Mouse (Mus musculus): ENCODE measurements around the gene Rps6kb2. TPM values are rescaled to one million over a fixed set of nuclear protein-coding genes. Genes with fewer than 3 reads are reported as not detected.
A peak's percentile ranks its signal among the peaks of the same experiment; 100 is the strongest.

Gene Rps6kb2
- polyA plus RNA-seq, 1 experiment from 2014 or later, result 63.3 TPM

DNA sequence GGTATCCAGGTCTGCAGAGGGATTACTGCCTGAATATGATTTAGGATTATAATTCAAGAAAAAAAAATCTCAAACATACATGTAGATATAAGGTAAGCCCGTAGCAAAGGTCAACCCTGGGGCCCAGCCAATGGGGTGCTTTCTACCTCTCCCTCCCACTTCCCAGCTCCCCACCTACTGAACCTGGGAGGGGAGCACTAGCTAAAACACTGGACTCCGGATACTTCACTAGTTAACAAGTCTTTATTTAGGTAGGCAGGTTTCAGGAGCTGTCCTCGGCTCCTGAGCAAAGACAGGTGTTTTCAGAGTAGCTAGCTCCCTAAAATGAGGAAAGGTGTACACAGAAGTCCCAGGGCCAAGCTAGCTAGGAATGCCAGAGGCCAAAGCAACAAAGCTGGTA lies 946 bp upstream of the Rps6kb2 start:
- Histone ChIP-seq H3K9ac (replicated peaks) (no peak overlapping the region), H3K27me3 (no peaks in the 10 kb centered on the region), H3K9me3 (no peaks in the 10 kb centered on the region), H3K4me1 (peaks cover 14% of the 10 kb centered on the region), H3K36me3 (peaks cover 18% of the 10 kb centered on the region), H3K4me3 (no peak overlapping the region), H3K4me2 (replicated peaks) (no peak overlapping the region), H3K27ac (replicated peaks) (peak overlapping the region; percentile 78; the same call in 1 of the 2 replicates)
- ATAC-seq (ENCODE audit: low FRiP score, low read depth), result no peak
- WGBS, result 83% methylated on average over 3 of the region's 3 CpGs

DNA sequence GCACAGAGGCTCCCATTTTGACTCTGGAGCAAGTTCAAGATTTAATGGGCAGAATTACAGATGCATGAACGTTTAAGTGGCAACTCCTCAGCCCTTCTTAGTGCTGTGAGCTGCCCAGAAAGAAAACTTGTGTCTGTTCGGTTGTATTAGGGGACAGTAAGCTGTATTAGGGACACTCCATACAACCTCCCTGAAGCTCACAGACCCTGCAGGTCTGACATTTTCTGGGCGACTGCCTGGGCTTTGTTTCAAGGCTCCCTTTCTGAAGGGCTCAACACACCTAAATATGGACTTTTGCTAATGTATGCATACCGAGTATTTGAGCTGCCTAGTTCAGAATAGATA lies 361 bp upstream of the Rps6kb2 start:
- ATAC-seq (ENCODE audit: low FRiP score, low read depth), result peak; percentile 50
- Histone ChIP-seq H3K4me1 (peaks cover 14% of the 10 kb centered on the region), H3K4me3 (peak overlapping the region; percentile 69), H3K27me3 (no peaks in the 10 kb centered on the region), H3K4me2 (replicated peaks) (peak overlapping the region; percentile 95), H3K27ac (replicated peaks) (peak overlapping the region; percentile 78), H3K9ac (replicated peaks) (peak overlapping the region; percentile 34; the same call in 1 of the 2 replicates), H3K9me3 (no peaks in the 10 kb centered on the region), H3K36me3 (peaks cover 24% of the 10 kb centered on the region)
- WGBS, result 36% methylated on average over 4 of the region's 4 CpGs

DNA sequence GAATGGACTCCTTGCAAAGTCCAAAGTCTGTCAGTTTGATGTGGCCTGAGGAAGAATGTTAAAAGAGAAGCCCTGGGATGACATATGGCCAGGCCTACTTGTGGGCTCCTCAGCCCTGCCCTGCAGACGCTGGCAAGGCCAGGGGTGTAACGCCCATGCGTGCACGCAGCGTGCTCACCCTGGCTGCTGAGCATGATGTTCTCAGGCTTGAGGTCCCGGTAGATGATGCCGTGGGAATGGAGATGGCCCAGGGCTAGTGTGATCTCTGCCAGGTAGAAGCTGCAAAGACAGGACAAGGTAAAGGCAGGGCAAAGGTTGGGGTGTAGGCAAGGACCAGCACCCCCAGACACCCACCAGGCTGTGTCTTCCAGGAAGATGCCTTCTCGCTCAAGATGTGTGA lies 4.1 kb downstream of the Rps6kb2 start:
- ATAC-seq (ENCODE audit: low FRiP score, low read depth), result no peak
- Histone ChIP-seq H3K4me2 (replicated peaks) (no peak overlapping the region), H3K4me3 (no peak overlapping the region), H3K27ac (replicated peaks) (no peak overlapping the region), H3K4me1 (peaks cover 14% of the 10 kb centered on the region), H3K27me3 (no peaks in the 10 kb centered on the region), H3K36me3 (peaks cover 54% of the 10 kb centered on the region), H3K9ac (replicated peaks) (no peak overlapping the region), H3K9me3 (no peaks in the 10 kb centered on the region)
- WGBS, result 97% methylated on average over 8 of the region's 8 CpGs

DNA sequence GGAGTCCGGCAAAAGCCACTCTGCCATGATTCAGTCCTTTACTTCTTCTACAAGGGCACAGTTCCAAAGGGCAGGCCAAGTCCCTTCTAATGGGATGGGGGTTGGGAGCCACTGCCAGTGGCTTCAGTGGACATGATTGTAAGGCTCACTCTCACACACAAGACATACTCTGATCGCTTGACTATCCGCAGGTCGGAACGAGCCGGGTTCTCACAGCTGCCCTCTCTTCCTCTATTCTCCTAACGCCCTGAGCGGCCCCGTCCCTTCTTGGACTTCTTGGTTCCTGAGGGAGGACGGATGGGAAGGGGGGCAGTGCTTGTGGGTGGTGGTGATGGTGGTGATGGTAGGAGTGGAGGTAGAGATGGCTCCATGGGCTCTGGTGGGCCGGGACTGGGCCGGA lies 6.4 kb downstream of the Rps6kb2 start:
- Histone ChIP-seq H3K4me2 (replicated peaks) (no peak overlapping the region), H3K4me1 (no peaks in the 10 kb centered on the region; the same call in 1 of the 2 replicates), H3K27me3 (no peaks in the 10 kb centered on the region), H3K27ac (replicated peaks) (no peak overlapping the region), H3K36me3 (peaks cover 69% of the 10 kb centered on the region), H3K9me3 (no peaks in the 10 kb centered on the region), H3K4me3 (no peak overlapping the region), H3K9ac (replicated peaks) (no peak overlapping the region)
- no peak for ATAC-seq (ENCODE audit: low FRiP score, low read depth)
- 89% methylated on average over 12 of the region's 12 CpGs for WGBS

DNA sequence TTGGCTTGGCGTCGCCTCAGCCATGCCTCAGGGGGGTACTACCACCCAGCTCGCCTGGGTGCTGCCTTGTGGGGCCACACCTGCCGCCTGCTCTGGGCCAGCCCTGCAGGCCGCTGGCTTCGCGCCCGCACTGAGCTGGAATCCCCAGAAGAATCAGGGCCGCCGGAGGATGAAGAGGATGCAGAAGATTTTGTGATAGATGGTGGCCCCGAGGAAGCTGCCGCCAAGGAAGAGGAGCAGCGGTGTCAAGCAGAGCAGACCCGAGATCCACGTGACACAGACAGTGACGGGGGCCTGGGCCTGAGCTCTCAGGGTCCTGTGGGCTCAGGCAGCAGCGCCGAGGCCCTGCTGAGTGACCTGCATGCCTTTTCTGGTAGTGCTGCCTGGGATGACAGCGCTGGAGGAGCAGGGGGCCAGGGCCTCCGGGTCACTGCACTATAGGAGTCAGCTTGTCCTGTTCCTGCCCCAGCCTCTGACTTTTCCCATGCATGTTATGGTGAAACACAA lies 7.0 kb downstream of the Rps6kb2 start:
- Histone ChIP-seq H3K4me2 (replicated peaks) (no peak overlapping the region), H3K9ac (replicated peaks) (0 out of 2 replicates have a peak overlapping the region, but pooled peaks have one; percentile 0), H3K36me3 (peaks cover 67% of the 10 kb centered on the region), H3K4me3 (no peak overlapping the region), H3K4me1 (no peaks in the 10 kb centered on the region; the same call in 1 of the 2 replicates), H3K27me3 (no peaks in the 10 kb centered on the region), H3K9me3 (no peaks in the 10 kb centered on the region), H3K27ac (replicated peaks) (no peak overlapping the region)
- ATAC-seq (ENCODE audit: low FRiP score, low read depth), result no peak
- 74% methylated on average over 20 of the region's 20 CpGs for WGBS

DNA sequence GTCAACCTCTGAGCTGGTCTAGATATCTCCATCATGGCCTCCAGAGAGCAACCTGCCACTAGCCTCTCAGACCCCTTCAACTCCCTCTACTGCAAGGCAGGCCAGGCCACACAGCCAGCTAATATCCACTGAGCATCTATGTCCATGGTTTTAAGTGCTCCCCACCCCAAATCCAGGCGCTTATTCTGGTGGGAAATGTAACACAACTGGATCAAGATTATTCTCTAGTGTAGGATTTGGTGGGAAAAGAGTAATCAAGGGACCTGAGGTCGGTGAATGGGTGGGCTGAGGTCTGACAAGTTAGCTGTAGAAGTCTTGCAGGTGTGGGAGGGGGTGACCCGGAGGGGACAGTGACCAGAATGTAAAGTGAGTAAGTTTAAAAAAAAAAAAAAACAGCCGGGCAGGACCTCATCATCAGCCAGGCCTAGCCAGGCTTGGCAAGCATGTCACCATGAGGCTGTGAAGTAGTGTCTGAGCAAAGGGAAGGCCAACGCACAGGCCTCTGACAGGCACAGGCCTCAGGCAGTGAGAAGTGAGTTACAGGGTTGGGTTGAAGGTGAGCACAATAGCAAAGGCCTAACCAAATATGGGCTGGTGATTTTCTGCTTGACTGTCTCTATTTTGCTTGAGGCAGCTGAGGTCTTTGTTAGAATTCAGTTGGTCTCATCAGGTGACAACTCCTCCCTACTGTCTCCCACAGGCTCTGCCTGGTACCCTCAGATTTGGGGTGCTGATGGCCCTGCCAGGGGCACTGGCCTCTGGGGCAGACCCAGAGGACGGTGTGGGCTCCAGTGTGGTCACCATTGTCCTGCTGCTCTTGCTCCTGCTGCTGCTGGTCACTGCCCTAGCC lies 7.7 kb downstream of the Rps6kb2 start:
- ATAC-seq (ENCODE audit: low FRiP score, low read depth), result no peak
- Histone ChIP-seq H3K9me3 (no peaks in the 10 kb centered on the region), H3K27ac (replicated peaks) (peak overlapping the region; percentile 43; the same call in 1 of the 2 replicates), H3K4me1 (no peaks in the 10 kb centered on the region; the same call in 1 of the 2 replicates), H3K36me3 (peaks cover 68% of the 10 kb centered on the region), H3K4me2 (replicated peaks) (no peak overlapping the region), H3K4me3 (no peak overlapping the region), H3K9ac (replicated peaks) (no peak overlapping the region), H3K27me3 (no peaks in the 10 kb centered on the region)
- 73% methylated on average over 6 of the region's 6 CpGs for WGBS

DNA sequence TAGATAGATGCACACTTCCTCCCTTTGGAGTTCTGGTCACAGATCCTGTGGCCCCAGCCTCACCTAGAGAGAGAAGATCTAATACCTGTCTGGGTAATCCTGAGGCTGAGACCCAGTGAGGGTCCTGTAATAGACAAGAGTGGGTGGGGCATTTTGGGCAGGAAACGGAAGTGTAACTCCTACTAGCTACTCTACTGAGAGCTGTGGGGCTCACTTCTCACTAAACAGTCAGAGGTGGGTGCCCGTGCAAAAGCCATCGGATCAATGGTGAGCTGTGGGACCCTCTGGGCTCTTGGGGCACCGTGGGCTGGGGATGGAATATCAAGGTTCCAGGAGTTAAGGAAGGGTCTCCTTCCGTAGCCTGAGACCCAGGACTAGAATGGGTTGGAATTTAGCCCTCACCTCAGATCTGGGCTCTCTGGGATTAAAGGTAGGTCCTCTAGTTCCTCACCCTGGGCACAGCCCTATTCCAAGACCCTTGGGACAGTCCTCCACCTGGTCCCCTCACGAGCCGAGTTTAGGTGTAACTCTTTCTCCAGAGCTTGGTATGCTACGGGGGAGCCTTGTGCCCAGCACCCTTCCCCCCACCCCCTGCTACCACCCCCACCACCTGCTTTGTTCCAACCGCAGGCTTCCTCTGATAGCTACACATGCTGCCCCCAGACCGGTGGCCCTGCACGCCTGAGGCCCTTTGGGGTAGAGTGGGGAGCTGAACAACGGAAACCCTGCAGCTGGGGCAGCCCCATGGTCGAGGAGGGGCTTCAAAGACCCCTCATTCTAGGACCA lies 8.5 kb downstream of the Rps6kb2 start:
- WGBS, result 78% methylated on average over 13 of the region's 13 CpGs
- peaks cover 68% of the 10 kb centered on the region for H3K36me3 ChIP-seq
- peaks cover 5% of the 10 kb centered on the region for H3K4me1 ChIP-seq
- no peak overlapping the region for H3K27ac ChIP-seq (replicated peaks)
- ATAC-seq (ENCODE audit: low FRiP score, low read depth), result no peak
- H3K9ac ChIP-seq (replicated peaks), result no peak overlapping the region
- no peaks in the 10 kb centered on the region for H3K27me3 ChIP-seq
- H3K9me3 ChIP-seq, result no peaks in the 10 kb centered on the region
- no peak overlapping the region for H3K4me2 ChIP-seq (replicated peaks)
- no peak overlapping the region for H3K4me3 ChIP-seq

DNA sequence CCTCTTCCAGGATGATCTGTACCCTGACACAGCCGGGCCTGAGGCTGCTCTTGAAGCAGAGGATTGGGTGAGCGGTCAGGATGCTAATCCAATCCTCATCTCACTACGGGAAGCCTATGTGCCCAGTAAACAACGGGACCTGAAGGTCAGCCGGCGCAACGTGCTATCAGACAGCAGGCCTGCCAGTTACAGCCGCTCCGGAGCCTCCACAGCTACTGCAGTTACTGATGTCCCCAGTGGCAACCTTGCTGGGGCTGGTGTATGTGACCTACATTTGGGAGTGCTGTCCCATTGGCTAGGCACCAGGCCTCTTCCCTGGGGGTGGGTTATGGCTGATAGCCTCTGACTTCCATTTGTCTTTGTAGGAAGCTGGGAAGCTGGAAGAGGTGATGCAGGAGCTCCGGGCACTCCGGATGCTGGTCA lies 9.9 kb downstream of the Rps6kb2 start, which contains the start of gene Ptprcap:
Ptprcap (plus strand) TSS at position 373 of the 423 bp plus-strand sequence.
- WGBS, result 68% methylated on average over 11 of the region's 11 CpGs
- 0 out of 2 replicates have a peak within 1 kb of the TSS, but pooled peaks have one; percentile 22 for H3K27ac ChIP-seq (replicated peaks)
- no peaks in the 10 kb centered on the region for H3K9me3 ChIP-seq
- no peak within 1 kb of the TSS for H3K4me2 ChIP-seq (replicated peaks)
- no peaks in the 10 kb centered on the region for H3K27me3 ChIP-seq
- H3K4me1 ChIP-seq, result peaks cover 14% of the 10 kb centered on the region
- peaks cover 54% of the 10 kb centered on the region for H3K36me3 ChIP-seq
- H3K4me3 ChIP-seq, result no peak within 1 kb of the TSS
- ATAC-seq (ENCODE audit: low FRiP score, low read depth), result no peak
- H3K9ac ChIP-seq (replicated peaks), result no peak within 1 kb of the TSS

DNA sequence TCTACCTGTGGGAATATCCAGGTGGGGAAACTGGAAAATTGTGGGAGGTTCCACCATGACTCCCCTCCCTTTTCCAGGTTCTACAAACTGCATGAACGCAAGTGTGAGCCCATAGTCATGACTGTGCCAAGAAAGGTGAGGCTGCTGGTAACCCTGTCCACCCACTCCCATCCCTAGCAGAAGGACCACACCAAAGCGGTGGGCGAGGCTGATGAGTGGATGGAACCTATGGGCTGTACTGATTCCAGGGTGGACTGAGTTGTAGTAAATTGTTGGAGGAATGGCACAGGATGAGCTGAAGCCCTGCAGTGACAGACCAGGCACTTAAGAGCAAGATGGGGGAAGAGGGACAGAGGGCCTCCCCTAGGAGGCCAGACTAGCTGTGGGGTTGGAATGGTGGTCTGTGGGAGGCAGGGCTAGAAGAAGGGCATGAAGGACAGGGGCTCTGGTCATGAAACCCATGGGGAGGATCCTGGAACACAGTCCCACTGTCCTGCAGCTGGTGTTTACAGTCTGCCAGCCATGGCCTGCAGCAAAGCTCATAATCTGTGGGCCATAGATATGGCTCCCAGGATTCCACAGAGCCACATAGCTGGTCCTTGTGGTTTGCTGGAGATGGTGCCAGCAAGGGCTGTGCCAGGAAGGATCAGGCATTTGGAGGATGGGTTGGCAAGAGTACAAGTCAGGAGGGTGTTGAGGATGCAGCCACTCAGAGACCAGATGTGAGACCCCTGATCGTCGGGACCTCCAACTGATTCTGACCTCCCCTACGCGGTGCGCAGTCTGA lies 10.5 kb downstream of the Rps6kb2 start:
- no peaks in the 10 kb centered on the region for H3K9me3 ChIP-seq
- no peak overlapping the region for H3K27ac ChIP-seq (replicated peaks)
- peaks cover 21% of the 10 kb centered on the region for H3K4me1 ChIP-seq
- H3K4me2 ChIP-seq (replicated peaks), result no peak overlapping the region
- no peak for ATAC-seq (ENCODE audit: low FRiP score, low read depth)
- 87% methylated on average over 8 of the region's 8 CpGs for WGBS
- no peaks in the 10 kb centered on the region for H3K27me3 ChIP-seq
- no peak overlapping the region for H3K9ac ChIP-seq (replicated peaks)
- peaks cover 48% of the 10 kb centered on the region for H3K36me3 ChIP-seq
- no peak overlapping the region for H3K4me3 ChIP-seq

DNA sequence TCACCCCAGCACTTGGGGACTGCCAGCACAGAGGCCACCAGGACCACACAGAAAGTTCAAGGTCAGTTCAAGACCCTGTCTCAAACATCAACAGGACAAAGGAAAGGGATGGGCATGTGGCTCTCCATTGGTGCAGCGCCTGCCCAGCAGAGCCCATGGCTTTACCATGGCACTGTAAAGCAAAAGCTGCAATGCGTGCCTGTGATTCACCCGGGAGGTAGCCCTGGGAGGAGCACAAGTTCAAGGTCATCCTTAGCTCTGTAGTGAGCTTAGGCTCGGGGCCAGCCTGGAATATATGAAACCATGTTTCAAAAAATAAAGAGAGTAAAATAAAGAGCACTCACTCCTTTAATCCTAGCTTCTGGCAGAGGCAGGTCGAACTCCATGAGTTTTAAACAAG lies 11.3 kb downstream of the Rps6kb2 start:
- no peak overlapping the region for H3K4me3 ChIP-seq
- H3K4me2 ChIP-seq (replicated peaks), result no peak overlapping the region
- 93% methylated on average over 5 of the region's 5 CpGs for WGBS
- no peak for ATAC-seq (ENCODE audit: low FRiP score, low read depth)
- H3K4me1 ChIP-seq, result peaks cover 22% of the 10 kb centered on the region
- no peaks in the 10 kb centered on the region for H3K9me3 ChIP-seq
- no peak overlapping the region for H3K27ac ChIP-seq (replicated peaks)
- H3K27me3 ChIP-seq, result no peaks in the 10 kb centered on the region
- peaks cover 41% of the 10 kb centered on the region for H3K36me3 ChIP-seq
- no peak overlapping the region for H3K9ac ChIP-seq (replicated peaks)

DNA sequence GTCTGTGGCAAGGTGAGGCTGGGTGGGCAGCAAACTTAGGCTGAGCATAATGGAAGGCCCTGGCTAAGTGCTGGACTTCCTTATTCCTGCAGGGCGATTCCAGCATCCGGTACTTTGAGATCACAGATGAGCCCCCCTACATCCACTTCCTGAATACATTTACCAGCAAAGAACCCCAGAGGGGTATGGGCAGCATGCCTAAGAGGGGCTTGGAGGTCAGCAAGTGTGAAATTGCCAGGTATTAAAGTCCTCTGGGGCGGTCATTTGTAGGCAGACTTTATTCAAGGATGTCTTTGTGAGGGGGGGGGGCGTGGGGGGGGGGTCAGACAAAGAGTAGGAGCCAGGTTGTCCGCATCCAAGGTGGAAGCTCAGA lies 11.7 kb downstream of the Rps6kb2 start:
- no peak overlapping the region for H3K9ac ChIP-seq (replicated peaks)
- no peak overlapping the region for H3K4me2 ChIP-seq (replicated peaks)
- H3K27ac ChIP-seq (replicated peaks), result no peak overlapping the region
- WGBS, result 74% methylated on average over 5 of the region's 5 CpGs
- H3K27me3 ChIP-seq, result no peaks in the 10 kb centered on the region
- no peak for ATAC-seq (ENCODE audit: low FRiP score, low read depth)
- no peaks in the 10 kb centered on the region for H3K9me3 ChIP-seq
- H3K4me3 ChIP-seq, result no peak overlapping the region
- H3K4me1 ChIP-seq, result peaks cover 22% of the 10 kb centered on the region
- H3K36me3 ChIP-seq, result peaks cover 37% of the 10 kb centered on the region

Data from midbrain, embryonic 12.5 days (tissue).